Mouse (Mus musculus): ENCODE measurements around the gene Rac1. TPM values are rescaled to one million over a fixed set of nuclear protein-coding genes. Genes with fewer than 3 reads are reported as not detected.

Gene Rac1
- polyA plus RNA-seq, 2 experiments: 513 to 535 TPM

- no peak for TF ChIP-seq POLR2A (IDR thresholded peaks at IDR 0.05; ENCODE audit: borderline replicate concordance, extremely low read depth, insufficient read depth, insufficient read length)
- 83% methylated on average over 5 of the region's 5 CpGs for WGBS
- H3K4me3 ChIP-seq (replicated peaks; ENCODE audit: low read length): no peak overlapping the region
- H3K4me2 ChIP-seq (replicated peaks; ENCODE audit: low read depth, low read length, severe bottlenecking): no peak overlapping the region
- no peaks in the 10 kb centered on the region for H3K4me1 ChIP-seq (ENCODE audit: control insufficient read depth, insufficient read depth, low read length)
- H3K27me3 ChIP-seq (ENCODE audit: control insufficient read depth, insufficient read depth, low read length): no peaks in the 10 kb centered on the region
- H3K9ac ChIP-seq (ENCODE audit: low read depth, low read length, severe bottlenecking): no peak overlapping the region
- H3K9me3 ChIP-seq (ENCODE audit: control insufficient read depth, low read length): no peaks in the 10 kb centered on the region
- H3K36me3 ChIP-seq (ENCODE audit: control insufficient read depth, insufficient read depth, low read length): peaks cover 29% of the 10 kb centered on the region
- DNase-seq (ENCODE audit: low spot score): no peak
- H3K27ac ChIP-seq (replicated peaks; ENCODE audit: low read depth, low read length): no peak overlapping the region
- no peak for ATAC-seq (ENCODE audit: low FRiP score, low read depth)
Observed at GRCm38 (mm10) chr5:143484955-143485354, 42.9 kb downstream of the Rac1 start.

DNA sequence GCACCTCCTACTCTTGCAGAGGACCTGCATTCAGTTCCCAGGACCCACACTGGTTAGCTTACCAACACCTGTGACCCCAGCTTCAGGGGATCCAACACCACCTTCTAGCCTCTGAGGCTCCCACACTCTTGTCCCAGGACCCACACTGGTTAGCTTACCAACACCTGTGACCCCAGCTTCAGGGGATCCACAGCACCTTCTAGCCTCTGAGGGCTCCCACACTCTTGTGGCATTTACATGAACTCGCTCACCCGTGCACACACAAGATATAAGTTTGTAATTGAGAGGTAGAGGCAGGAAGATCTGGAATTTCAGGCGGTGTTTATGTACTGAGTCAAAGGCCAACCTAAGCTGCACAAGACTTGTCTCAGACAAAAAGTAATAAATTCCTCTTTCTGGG, 49.9 kb downstream of the Rac1 start:
- peaks cover 35% of the 10 kb centered on the region for H3K36me3 ChIP-seq (ENCODE audit: control insufficient read depth, insufficient read depth, low read length)
- no peak overlapping the region for H3K9ac ChIP-seq (ENCODE audit: low read depth, low read length, severe bottlenecking)
- WGBS: 93% methylated on average over 3 of the region's 3 CpGs
- H3K9me3 ChIP-seq (ENCODE audit: control insufficient read depth, low read length): no peaks in the 10 kb centered on the region
- no peak for DNase-seq (ENCODE audit: low spot score)
- no peaks in the 10 kb centered on the region for H3K4me1 ChIP-seq (ENCODE audit: control insufficient read depth, insufficient read depth, low read length)
- TF ChIP-seq POLR2A (IDR thresholded peaks at IDR 0.05; ENCODE audit: borderline replicate concordance, extremely low read depth, insufficient read depth, insufficient read length): no peak
- no peak overlapping the region for H3K27ac ChIP-seq (replicated peaks; ENCODE audit: low read depth, low read length)
- H3K4me3 ChIP-seq (replicated peaks; ENCODE audit: low read length): no peak overlapping the region
- no peaks in the 10 kb centered on the region for H3K27me3 ChIP-seq (ENCODE audit: control insufficient read depth, insufficient read depth, low read length)
- no peak for ATAC-seq (ENCODE audit: low FRiP score, low read depth)
- no peak overlapping the region for H3K4me2 ChIP-seq (replicated peaks; ENCODE audit: low read depth, low read length, severe bottlenecking)

- H3K27me3 ChIP-seq (ENCODE audit: control insufficient read depth, insufficient read depth, low read length): no peaks in the 10 kb centered on the region
- peaks cover 33% of the 10 kb centered on the region for H3K36me3 ChIP-seq (ENCODE audit: control insufficient read depth, insufficient read depth, low read length)
- no peak overlapping the region for H3K4me3 ChIP-seq (replicated peaks; ENCODE audit: low read length)
- no peaks in the 10 kb centered on the region for H3K4me1 ChIP-seq (ENCODE audit: control insufficient read depth, insufficient read depth, low read length)
- DNase-seq (ENCODE audit: low spot score): no peak
- TF ChIP-seq POLR2A (IDR thresholded peaks at IDR 0.05; ENCODE audit: borderline replicate concordance, extremely low read depth, insufficient read depth, insufficient read length): no peak
- H3K4me2 ChIP-seq (replicated peaks; ENCODE audit: low read depth, low read length, severe bottlenecking): no peak overlapping the region
- no peak overlapping the region for H3K27ac ChIP-seq (replicated peaks; ENCODE audit: low read depth, low read length)
- 94% methylated on average over 6 of the region's 6 CpGs for WGBS
- no peak overlapping the region for H3K9ac ChIP-seq (ENCODE audit: low read depth, low read length, severe bottlenecking)
- H3K9me3 ChIP-seq (ENCODE audit: control insufficient read depth, low read length): no peaks in the 10 kb centered on the region
- ATAC-seq (ENCODE audit: low FRiP score, low read depth): no peak
Observed at GRCm38 (mm10) chr5:143476013-143476412, 51.8 kb downstream of the Rac1 start.

DNA sequence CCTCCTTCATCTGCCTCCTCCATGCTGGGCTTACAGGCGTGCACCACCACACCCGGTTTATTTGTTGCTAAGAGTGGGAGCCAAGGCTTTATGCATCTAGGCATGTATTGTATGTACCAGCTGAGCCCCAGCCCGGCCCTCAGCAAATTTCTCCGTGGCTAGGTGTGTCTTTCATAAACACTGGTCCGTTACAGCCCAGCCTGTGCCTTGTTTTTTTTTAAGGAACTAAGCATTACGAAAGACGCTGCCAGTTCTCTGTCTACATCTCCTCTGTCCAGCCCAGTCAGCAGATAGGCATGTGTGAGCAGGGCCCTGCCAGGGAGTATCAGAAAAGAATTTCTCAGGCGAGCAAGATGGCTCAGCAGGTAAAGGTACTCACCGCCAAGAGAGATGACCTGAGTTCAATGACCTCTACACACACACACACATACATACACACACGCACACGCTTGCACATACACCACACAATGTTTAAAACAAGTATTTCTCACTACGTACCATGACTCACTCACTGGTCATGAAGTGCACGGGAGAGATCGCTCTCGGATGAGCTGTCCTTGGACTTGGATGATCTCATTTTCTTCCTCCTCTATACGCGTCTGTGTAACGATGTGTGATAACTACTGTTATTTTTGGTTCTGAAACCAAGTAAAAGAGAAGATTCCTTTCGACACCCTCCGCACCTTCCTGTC, 52.5 kb downstream of the Rac1 start:
- Histone ChIP-seq H3K27ac (replicated peaks; ENCODE audit: low read depth, low read length) (no peak overlapping the region), H3K36me3 (ENCODE audit: control insufficient read depth, insufficient read depth, low read length) (peaks cover 31% of the 10 kb centered on the region), H3K4me2 (replicated peaks; ENCODE audit: low read depth, low read length, severe bottlenecking) (no peak overlapping the region), H3K9ac (ENCODE audit: low read depth, low read length, severe bottlenecking) (no peak overlapping the region), H3K4me3 (replicated peaks; ENCODE audit: low read length) (no peak overlapping the region), H3K4me1 (ENCODE audit: control insufficient read depth, insufficient read depth, low read length) (no peaks in the 10 kb centered on the region), H3K27me3 (ENCODE audit: control insufficient read depth, insufficient read depth, low read length) (no peaks in the 10 kb centered on the region), H3K9me3 (ENCODE audit: control insufficient read depth, low read length) (no peaks in the 10 kb centered on the region)
- DNase-seq (ENCODE audit: low spot score) (no peak), ATAC-seq (ENCODE audit: low FRiP score, low read depth) (no peak)
- TF ChIP-seq POLR2A (IDR thresholded peaks at IDR 0.05; ENCODE audit: borderline replicate concordance, extremely low read depth, insufficient read depth, insufficient read length): no peak
- WGBS: 95% methylated on average over 20 of the region's 20 CpGs

DNA sequence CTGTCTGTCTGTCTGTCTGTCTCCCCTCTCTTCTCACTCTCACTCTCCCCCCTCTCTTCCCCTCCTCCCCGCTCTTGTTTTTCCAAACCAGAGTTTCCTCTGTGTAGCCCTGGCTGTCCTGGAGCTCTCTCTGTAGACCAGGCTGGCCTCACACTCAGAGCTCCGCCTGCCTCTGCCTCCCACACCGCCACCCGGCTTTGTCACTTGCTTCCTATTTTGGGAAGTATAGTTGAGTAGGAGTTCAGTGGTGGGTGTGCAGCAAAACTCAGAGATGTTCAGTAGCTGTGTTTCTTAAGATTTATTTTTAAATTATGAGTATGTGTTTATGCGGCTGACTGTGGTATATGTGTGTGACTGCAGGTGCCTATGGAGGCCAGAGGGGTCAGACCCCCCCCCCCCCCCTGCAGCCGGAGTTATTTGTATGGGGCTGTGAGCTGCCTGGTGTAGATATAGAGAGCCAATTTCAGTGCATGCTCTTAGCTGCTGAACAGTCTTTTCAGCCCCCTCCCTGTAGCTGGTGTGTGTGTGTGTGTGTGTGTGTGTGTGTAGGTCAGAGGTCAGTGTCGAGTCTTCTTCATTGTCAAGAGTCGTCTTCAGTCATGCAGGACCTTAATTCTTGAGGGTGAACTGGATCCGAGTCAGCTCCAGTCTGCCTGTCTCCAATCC, 55.8 kb downstream of the Rac1 start:
- H3K27ac ChIP-seq (replicated peaks; ENCODE audit: low read depth, low read length): no peak overlapping the region
- ATAC-seq (ENCODE audit: low FRiP score, low read depth): no peak
- no peak overlapping the region for H3K9ac ChIP-seq (ENCODE audit: low read depth, low read length, severe bottlenecking)
- TF ChIP-seq POLR2A (IDR thresholded peaks at IDR 0.05; ENCODE audit: borderline replicate concordance, extremely low read depth, insufficient read depth, insufficient read length): no peak
- DNase-seq (ENCODE audit: low spot score): no peak
- H3K9me3 ChIP-seq (ENCODE audit: control insufficient read depth, low read length): no peaks in the 10 kb centered on the region
- whole genome bisulfite sequencing: 89% methylated on average over 9 of the region's 9 CpGs
- no peaks in the 10 kb centered on the region for H3K27me3 ChIP-seq (ENCODE audit: control insufficient read depth, insufficient read depth, low read length)
- peaks cover 34% of the 10 kb centered on the region for H3K36me3 ChIP-seq (ENCODE audit: control insufficient read depth, insufficient read depth, low read length)
- no peak overlapping the region for H3K4me3 ChIP-seq (replicated peaks; ENCODE audit: low read length)
- no peaks in the 10 kb centered on the region for H3K4me1 ChIP-seq (ENCODE audit: control insufficient read depth, insufficient read depth, low read length)
- no peak overlapping the region for H3K4me2 ChIP-seq (replicated peaks; ENCODE audit: low read depth, low read length, severe bottlenecking)
